Mouse (Mus musculus) left cerebral cortex, adult 18-20 months (tissue): Measurements from ENCODE around the gene Gtpbp3. TPM values are rescaled to one million over a fixed set of nuclear protein-coding genes. Genes with fewer than 3 reads are reported as not detected.
A peak's percentile ranks its signal among the peaks of the same experiment; 100 is the strongest.

Experiments
- DNase-seq, 2 experiments: peaks; one replicate each; pipeline ENCODE4 v3.0.0; 2021 to 2022; ENCODE audit warnings: low spot score in 2 of 2, mixed read lengths in 1 of 2
- long read RNA-seq, 2 experiments: library from polyadenylated mRNA; stranded (forward); transcript quantifications; one replicate each; pipeline ENCODE4 v2.0.0; 2021
- total RNA-seq, 2 experiments: library from RNA; stranded (reverse); gene quantifications; 2 replicates each; pipeline ENCODE4 v1.2.3; 2021

Gtpbp3 gene
- 10 to 100 TPM; 29.3 to 36.7 TPM for total RNA-seq
- long read RNA-seq, experiment 1, partial matches to known transcripts = 2 of 24 reads
- long read RNA-seq, experiment 1, other reads (novel, unspliced or antisense) = 18 of 24 reads
- long read RNA-seq, experiment 2, partial matches to known transcripts = 1 of 22 reads
- long read RNA-seq, experiment 2, other reads (novel, unspliced or antisense) = 13 of 22 reads

GRCm38 (mm10) chr8:71487691-71488445 is at the start of gene Gtpbp3:
Gene Gtpbp3 (plus strand): TSS chr8:71488103.
- DNase-seq = peak; percentile 77 to 84

- no peak for DNase-seq
Measured at GRCm38 (mm10) chr8:71441404-71441803, 46.5 kb upstream of the Gtpbp3 start.

- DNase-seq = no peak
Measured at GRCm38 (mm10) chr8:71445096-71445495, 42.8 kb upstream of the Gtpbp3 start.

GRCm38 (mm10) chr8:71451337-71451736 is 36.6 kb upstream of the Gtpbp3 start:
- DNase-seq = no peak

GRCm38 (mm10) chr8:71451777-71452176 is 36.1 kb upstream of the Gtpbp3 start:
- no peak for DNase-seq

GRCm38 (mm10) chr8:71452669-71453068 is 35.2 kb upstream of the Gtpbp3 start:
- DNase-seq = no peak

GRCm38 (mm10) chr8:71454668-71455067 is 33.2 kb upstream of the Gtpbp3 start:
- no peak for DNase-seq

- no peak for DNase-seq
Measured at GRCm38 (mm10) chr8:71456906-71457305, 31.0 kb upstream of the Gtpbp3 start.

- DNase-seq = no peak
Measured at GRCm38 (mm10) chr8:71457659-71458270, 30.1 kb upstream of the Gtpbp3 start.

- DNase-seq = no peak
Measured at GRCm38 (mm10) chr8:71460716-71461115, 27.2 kb upstream of the Gtpbp3 start.

GRCm38 (mm10) chr8:71461152-71461840 is 26.6 kb upstream of the Gtpbp3 start:
- DNase-seq = no peak

GRCm38 (mm10) chr8:71462191-71462590 is 25.7 kb upstream of the Gtpbp3 start:
- no peak for DNase-seq

- peak; percentile 54 to 68 for DNase-seq
Measured at GRCm38 (mm10) chr8:71462786-71463185, 25.1 kb upstream of the Gtpbp3 start.

GRCm38 (mm10) chr8:71463188-71464033 is 24.5 kb upstream of the Gtpbp3 start, which contains the start of gene Abhd8:
Gene Abhd8 (minus strand): TSS chr8:71463655.
- DNase-seq = peak; percentile 98

GRCm38 (mm10) chr8:71464513-71465500 is 23.1 kb upstream of the Gtpbp3 start, which contains the start of gene Mrpl34:
Gene Mrpl34 (plus strand): TSS chr8:71464959.
- peak; percentile 97 to 98 for DNase-seq

- no peak for DNase-seq
Measured at GRCm38 (mm10) chr8:71465733-71466132, 22.2 kb upstream of the Gtpbp3 start.

GRCm38 (mm10) chr8:71466198-71466597 is 21.7 kb upstream of the Gtpbp3 start:
- DNase-seq = no peak

- DNase-seq = no peak
Measured at GRCm38 (mm10) chr8:71467201-71467600, 20.7 kb upstream of the Gtpbp3 start.

- DNase-seq = no peak
Measured at GRCm38 (mm10) chr8:71468001-71468400, 19.9 kb upstream of the Gtpbp3 start.
